Mouse (Mus musculus): ENCODE results near the gene Neo1.
"Not testable (repeated sequence)": the region's sequence is repeated elsewhere in the genome, so short reads cannot be mapped to it uniquely, and the experiment has no call there.

Gene Neo1

GRCm38 (mm10) chr9:58989255-58989928, 46.8 kb downstream of the Neo1 start:
- DNase-seq (ENCODE audit: low spot score in 2 of 2): no peak

DNA sequence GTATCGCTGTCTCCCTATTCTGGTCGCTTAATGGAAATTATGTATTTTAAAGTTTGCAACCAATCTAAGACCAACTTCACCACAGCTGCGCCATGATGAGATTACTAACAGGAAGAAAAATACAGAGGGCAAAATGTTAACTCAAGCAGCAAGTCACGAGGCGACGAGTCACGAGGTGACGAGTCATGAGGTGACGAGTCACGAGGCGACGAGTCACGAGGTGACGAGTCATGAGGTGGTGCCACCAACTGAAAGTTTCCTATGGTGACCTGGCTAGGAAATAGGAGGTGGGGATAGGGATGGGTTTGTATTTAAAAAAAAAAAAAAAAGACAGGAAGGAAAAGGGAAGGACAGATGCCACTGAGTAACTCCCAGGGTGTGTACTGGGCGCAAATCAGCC, 57.2 kb downstream of the Neo1 start:
- DNase-seq (ENCODE audit: low spot score in 2 of 2): no peak

GRCm38 (mm10) chr9:58971154-58971553, 65.1 kb downstream of the Neo1 start:
- DNase-seq (ENCODE audit: low spot score in 2 of 2): not testable (repeated sequence)

GRCm38 (mm10) chr9:58967371-58967770, 68.9 kb downstream of the Neo1 start:
- no peak for DNase-seq (ENCODE audit: low spot score in 2 of 2)

DNA sequence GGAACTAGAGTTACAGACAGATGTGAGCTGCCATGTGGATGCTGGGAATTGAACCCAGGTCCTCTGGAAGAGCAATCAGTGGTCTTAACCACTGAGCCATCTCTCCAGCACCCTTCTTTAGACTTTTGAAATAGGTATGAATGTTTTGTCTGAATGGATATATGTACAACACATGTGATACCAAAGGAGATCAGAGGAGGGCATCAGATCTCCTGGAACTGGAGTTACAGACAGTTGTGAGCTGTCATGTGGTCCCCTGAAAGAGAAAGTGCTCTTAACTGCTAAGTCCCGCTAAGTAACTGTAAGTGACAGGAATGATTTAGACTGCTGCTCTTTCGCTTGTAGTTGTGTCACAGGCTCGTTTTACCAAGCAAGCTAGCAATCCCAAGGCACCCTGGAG, 80.7 kb downstream of the Neo1 start:
- DNase-seq (ENCODE audit: low spot score in 2 of 2): no peak

DNA sequence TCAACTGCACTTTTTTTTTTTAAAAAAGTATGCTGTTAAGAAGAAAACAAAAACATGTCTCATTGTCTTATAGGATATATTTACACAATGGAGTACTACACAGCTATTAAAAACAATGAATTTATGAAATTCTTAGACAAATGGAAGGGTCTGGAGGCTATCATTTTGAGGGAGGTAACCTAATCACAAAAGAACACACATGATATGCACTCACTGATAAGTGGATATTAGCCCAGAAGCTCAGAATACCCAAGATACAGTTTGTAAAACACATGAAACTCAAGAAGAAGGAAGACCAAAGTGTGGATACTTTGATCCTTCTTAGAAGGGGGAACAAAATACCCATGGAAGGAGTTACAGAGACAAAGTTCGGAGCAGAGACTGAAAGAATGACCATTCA, 90.3 kb downstream of the Neo1 start:
- not testable (repeated sequence) for DNase-seq (ENCODE audit: low spot score in 2 of 2)

DNA sequence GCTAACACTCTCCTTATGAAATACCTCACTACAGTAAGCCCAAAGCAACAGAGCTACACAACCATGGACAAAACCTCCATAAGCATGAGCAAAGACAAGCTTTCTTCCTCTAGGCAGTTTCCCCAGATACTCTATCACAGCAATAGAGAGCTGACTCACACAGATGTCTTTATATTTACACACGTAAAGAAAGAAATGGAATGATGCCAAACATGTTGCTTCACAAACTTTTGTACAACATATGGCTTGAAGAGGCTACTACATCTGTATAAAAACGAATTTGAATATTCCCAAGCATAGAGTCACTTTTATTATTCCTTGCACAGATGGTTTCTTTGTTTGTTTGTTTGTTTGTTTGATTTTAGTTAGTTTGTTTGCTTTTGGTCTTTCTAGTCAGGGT, 101.5 kb downstream of the Neo1 start:
- no peak for DNase-seq (ENCODE audit: low spot score in 2 of 2)

- peak in 1 of 2 experiments; percentile 15 for DNase-seq (ENCODE audit: low spot score in 2 of 2)
Observed at GRCm38 (mm10) chr9:58928103-58928502, 108.1 kb downstream of the Neo1 start.

DNA sequence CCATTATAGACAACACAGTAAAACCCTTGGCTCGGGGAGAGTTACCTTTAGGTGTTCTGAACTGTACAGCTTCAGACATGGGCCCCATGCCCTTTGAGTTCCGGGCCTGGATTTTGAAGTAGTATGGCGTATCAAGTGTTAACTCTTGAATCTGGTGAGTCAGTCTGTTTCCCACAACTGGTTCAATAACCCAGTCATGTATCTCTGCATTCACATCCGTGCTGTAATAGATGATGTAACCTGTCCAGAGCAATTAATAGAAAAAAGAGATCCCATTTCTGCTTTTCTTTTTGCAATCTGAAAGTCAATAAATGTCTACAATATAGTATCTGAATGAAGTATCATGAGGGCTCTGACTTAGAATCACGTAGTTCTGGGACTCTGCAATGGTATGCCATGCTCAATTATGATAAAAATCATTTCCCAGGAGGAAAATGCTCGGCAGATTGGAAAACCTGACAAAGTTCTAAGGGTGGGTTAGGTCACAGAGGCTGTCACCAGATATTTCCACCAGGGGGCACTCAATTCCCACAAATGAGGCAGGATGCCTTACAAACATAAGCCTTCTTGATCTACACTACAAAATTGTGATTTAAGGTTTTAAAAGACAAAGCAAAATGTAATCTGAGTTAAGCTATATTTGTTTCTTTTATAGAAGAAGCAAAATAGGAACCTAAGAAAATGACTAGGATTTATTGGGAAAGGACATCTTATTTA, 133.2 kb downstream of the Neo1 start:
- DNase-seq (ENCODE audit: low spot score in 2 of 2): peak in 1 of 2 experiments; percentile 55

DNA sequence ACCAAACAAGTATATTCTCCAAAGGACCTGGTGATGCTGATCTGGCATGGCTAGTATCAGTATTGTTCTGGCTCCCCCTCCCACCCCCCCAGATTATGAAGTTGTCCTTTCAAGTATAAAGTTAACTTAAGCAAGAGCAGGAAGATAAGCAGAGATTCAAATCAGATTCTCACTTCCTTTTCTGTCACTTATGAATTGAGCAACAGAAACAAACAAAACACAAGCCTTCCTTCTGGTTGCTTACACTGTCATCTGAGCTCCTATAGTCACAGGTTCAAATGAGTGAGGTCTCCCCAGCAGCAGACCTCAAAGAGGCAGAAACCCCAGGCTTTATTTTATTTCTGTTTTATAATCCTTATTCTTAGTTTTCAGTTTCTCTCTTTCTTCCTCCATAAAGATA, 136.6 kb downstream of the Neo1 start:
- no peak for DNase-seq (ENCODE audit: low spot score in 2 of 2)

- DNase-seq (ENCODE audit: low spot score in 2 of 2): no peak
Observed at GRCm38 (mm10) chr9:58891840-58892640, 144.2 kb downstream of the Neo1 start.

DNA sequence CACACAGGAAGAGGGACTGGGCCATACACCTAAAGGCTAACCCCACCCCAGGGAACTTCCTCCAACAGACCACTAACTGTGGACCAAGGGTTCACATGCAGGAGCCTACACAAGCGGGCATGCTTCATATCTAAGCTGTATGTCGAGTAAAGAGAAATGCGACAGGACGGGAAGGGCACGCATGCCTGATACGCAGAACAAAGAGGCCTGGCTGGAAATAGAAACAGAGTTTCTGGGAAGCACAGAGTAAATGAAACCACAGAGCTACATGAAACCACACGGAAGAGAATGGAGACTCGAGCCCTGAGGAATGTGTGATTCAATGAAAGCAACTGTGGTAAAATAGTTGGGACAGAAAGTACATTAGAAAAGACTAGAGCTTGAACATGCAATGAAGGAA, 145.3 kb downstream of the Neo1 start:
- no peak for DNase-seq (ENCODE audit: low spot score in 2 of 2)

- no peak for DNase-seq (ENCODE audit: low spot score in 2 of 2)
Observed at GRCm38 (mm10) chr9:58889782-58890448, 146.3 kb downstream of the Neo1 start.

- DNase-seq (ENCODE audit: low spot score in 2 of 2): no peak
Observed at GRCm38 (mm10) chr9:58882686-58883085, 153.6 kb downstream of the Neo1 start.

DNA sequence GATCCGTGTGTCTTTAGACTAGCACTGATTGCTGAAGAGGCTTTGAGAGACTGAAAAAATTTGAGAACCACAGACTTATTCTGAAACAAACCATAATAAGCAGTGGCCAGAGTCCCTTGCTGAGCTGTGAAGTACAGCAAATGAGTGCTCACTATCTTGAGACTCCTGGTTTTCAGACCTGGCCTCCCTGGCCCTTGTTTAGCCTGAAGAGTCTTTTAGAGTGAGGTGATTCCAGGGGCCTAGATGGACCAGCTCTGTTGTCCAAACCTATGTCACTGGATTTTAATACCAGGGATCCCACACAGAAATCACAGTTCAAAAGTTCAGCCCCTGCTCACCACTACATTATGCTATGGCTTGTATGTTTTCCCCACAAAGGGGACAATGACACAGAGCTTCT, 156.4 kb downstream of the Neo1 start:
- no peak for DNase-seq (ENCODE audit: low spot score in 2 of 2)

DNA sequence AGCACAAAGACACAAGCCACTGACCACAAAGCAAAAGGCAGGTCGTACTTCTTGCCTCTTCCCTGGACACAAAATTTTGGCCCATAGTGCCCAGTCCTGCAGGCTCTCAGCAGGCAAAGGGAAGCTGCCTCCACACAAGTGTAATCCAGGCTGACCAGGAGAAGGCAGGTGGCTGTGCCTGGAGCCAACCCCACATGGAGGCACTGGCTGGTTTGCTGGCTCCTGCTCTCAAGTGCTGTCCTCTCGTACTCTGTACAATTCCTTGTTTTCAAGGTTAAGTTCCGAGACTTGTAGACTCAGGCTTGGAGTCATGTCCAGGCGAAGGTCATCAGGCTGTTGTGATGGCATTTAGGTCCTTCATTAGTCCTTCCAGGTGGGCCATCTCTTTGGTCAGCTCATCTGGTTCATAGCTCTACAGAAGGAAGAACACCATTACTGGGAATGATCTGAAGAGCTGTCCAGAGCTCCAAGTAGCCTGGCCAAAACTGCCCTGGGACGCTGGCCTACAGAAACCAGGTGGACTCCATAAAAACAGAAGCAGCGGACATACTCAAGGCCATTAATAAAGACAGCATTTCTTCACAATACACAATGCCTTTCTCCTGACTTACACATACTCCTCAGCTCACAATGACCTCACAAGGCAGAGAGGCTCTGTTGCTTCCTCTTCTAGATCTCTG, 159.2 kb downstream of the Neo1 start:
- no peak for DNase-seq (ENCODE audit: low spot score in 2 of 2)

GRCm38 (mm10) chr9:58875439-58875838, 160.8 kb downstream of the Neo1 start:
- no peak for DNase-seq (ENCODE audit: low spot score in 2 of 2)

GRCm38 (mm10) chr9:58874354-58874753, 161.9 kb downstream of the Neo1 start:
- DNase-seq (ENCODE audit: low spot score in 2 of 2): no peak

DNA sequence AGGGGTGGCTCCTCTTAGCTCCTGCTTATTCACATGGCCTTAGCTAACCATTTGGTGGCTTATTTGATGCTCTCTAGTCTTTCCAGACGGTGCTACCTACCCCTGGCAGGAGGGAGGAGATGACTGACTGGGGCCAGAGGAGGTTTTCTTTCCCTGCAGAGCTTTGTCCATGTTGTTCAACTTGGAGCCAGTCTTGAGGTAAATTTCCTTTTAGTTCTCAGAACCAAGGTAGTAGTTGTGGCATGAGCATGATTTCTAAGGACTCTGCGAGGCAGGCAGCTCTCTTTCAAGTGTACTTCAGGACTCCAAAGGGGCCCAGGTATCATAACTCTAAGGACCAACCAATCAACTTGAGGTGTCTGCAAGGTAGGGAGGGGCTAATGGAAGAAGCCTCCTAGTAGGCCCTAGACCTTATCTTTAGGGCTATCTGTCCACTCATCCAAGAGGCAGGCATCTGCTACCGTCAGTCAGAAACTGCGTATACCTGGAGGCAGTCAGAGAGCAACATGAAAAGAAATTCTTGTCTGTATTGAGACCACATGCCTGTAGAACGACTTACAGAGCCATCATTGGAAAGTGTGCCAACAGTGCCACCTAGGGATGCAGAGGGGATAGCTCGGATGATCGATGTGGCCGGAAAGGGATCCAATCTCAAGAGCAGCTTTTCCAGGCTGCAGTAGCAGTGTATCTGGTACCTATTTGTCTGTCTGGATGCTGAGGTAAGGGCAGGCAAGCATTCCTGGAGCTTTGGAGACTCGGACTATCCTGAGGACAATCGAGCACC, 162.5 kb downstream of the Neo1 start:
- peak; percentile 59 to 67 for DNase-seq (ENCODE audit: low spot score in 2 of 2)

GRCm38 (mm10) chr9:58871141-58871540, 165.1 kb downstream of the Neo1 start:
- no peak for DNase-seq (ENCODE audit: low spot score in 2 of 2)

DNA sequence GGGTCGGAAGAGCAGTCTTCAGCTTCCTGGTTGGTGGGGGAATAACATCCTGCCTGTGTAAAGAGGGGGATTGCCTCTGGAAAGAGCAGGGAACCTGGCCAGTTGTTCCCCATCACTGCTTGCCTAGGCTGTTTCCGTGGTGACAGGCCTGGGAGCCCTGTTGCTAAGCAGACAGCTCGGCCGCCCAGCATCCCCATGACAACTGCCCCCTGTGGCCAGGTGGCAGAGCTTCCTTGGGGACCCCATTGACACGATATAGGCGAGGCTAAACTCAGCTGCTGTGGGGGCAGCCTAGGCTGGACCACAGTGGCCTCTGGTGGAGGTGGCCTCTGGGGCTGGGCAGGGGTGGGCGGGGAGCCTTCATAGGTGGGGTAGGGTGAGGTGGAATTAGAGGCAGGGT, 172.4 kb downstream of the Neo1 start:
- no peak for DNase-seq (ENCODE audit: low spot score in 2 of 2)
